In the genomic region with DNA sequence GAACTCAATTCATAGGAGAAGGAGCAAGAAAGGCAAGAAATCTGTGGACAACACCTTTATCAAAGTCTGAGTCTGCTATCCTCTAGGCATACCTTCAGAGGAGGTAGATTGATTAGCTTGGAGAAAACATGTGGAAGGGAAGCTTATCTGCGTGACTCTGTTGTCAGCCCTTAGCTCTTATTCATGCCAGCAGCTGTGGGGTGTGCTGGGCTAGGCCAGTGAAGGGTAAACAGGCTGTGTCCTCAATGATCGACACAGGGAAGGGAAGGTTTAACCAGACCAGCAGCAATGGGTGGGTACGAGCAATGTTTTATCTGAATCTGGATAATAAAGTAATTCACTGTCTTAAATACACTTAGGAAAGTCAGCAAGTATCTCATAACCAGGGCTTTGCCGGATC, we compare ENCODE assay signal across 14 mouse cellular contexts.
"Had no signal": no experiment of that assay in that cellular context is flagged by ENCODE, and none has a peak within 500 bp of the region (broad histone marks: within the 10 kb centered on the region; RNA-seq: fewer than 3 reads in every experiment).

No protein-coding gene starts in this region.

- H3K27ac ChIP-seq: neural tube, embryonic 13.5 days; neural tube, embryonic 15.5 days; stomach, embryonic 15.5 days; stomach, postnatal 0 days had no signal

- H3K4me1 ChIP-seq: neural tube, embryonic 15.5 days; stomach, embryonic 15.5 days had no signal

- DNase-seq: right cerebral cortex, adult 18-20 months; right cerebral cortex, postnatal 14 days; right cerebral cortex, postnatal 25 days; right cerebral cortex, postnatal 4 days; spleen, adult 18-20 months; thymus, adult 18-20 months; thymus, adult 2 months; thymus, postnatal 14 days; thymus, postnatal 25 days; thymus, postnatal 36 days had no signal

- H3K27me3 ChIP-seq: neural tube, embryonic 13.5 days; neural tube, embryonic 15.5 days; stomach, embryonic 15.5 days had no signal

- H3K4me2 ChIP-seq: neural tube, embryonic 13.5 days; neural tube, embryonic 15.5 days; stomach, embryonic 15.5 days had no signal

- H3K9ac ChIP-seq: neural tube, embryonic 13.5 days; neural tube, embryonic 15.5 days; stomach, embryonic 15.5 days had no signal

- H3K4me3 ChIP-seq: neural tube, embryonic 13.5 days; neural tube, embryonic 15.5 days; stomach, embryonic 15.5 days had no signal

- H3K36me3 ChIP-seq: neural tube, embryonic 13.5 days; neural tube, embryonic 15.5 days; stomach, embryonic 15.5 days had no signal

- H3K9me3 ChIP-seq: neural tube, embryonic 13.5 days; neural tube, embryonic 15.5 days; stomach, embryonic 15.5 days had no signal
